In genomic region chr5:124492618-124493017, GRCm38 (mm10) we compare ENCODE assay signal across 16 mouse cellular contexts.
"Had no signal": no experiment of that assay in that cellular context is flagged by ENCODE, and none has a peak within 500 bp of the region (broad histone marks: within the 10 kb centered on the region; RNA-seq: fewer than 3 reads in every experiment).

No protein-coding gene starts in this region.

- H3K4me3 ChIP-seq: kidney, embryonic 15.5 days; left cerebral cortex, adult 2 months; limb, embryonic 10.5 days; lung, embryonic 15.5 days; neural tube, embryonic 12.5 days had no signal

- H3K4me2 ChIP-seq: kidney, embryonic 15.5 days; liver, embryonic 11.5 days; lung, embryonic 15.5 days; midbrain, embryonic 11.5 days; neural tube, embryonic 12.5 days had no signal

- DNase-seq: kidney, adult 2 months; kidney, postnatal 14 days; lung, postnatal 14 days; retina, postnatal 1 day; right cerebral cortex, postnatal 4 days; spleen, adult 18-20 months; thymus, postnatal 4 days had no signal

- H3K4me1 ChIP-seq: kidney, embryonic 15.5 days; limb, embryonic 10.5 days had no signal

- ATAC-seq: intestine, embryonic 16.5 days had no signal

- H3K27ac ChIP-seq: left cerebral cortex, adult 2 months; limb, embryonic 10.5 days; lung, embryonic 15.5 days; neural tube, embryonic 12.5 days; stomach, postnatal 0 days had no signal

- H3K9ac ChIP-seq: kidney, embryonic 15.5 days; lung, embryonic 15.5 days; neural tube, embryonic 12.5 days had no signal

- H3K27me3 ChIP-seq: kidney, embryonic 15.5 days; lung, embryonic 15.5 days; neural tube, embryonic 12.5 days had no signal

- H3K9me3 ChIP-seq: kidney, embryonic 15.5 days; limb, embryonic 10.5 days; lung, embryonic 15.5 days; neural tube, embryonic 12.5 days had no signal
